Mouse (Mus musculus): ENCODE data around the gene Rps6ka5.

DNA sequence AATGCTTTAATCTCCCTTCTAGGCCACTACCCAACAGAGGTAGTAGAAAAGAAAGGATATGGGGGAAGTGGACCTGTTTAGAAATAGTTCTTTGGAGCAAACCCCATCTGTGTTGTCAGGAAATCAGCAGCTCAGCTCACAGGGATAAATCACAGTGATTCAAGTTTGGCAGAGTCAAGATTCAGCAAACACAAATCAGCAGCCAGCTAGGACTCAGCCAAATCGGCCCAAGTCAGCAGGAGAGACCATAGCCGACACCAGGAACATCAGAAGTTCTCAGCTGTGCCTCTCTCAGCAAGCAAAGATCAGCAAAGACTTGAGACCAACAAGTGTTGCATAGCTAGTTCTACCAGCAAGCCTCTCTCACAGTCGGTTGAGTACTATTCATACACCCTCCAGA lies 93.6 kb downstream of the Rps6ka5 start:
- no peak for TF ChIP-seq CTCF (conservative IDR thresholded peaks at IDR 0.05; ENCODE audit: insufficient read depth, insufficient read length, low read depth, low read length)
- TF ChIP-seq POLR2A (IDR thresholded peaks at IDR 0.05; ENCODE audit: low read depth, low read length): no peak

Measured in kidney, adult 2 months (tissue).